Mouse (Mus musculus) limb, embryonic 13.5 days (tissue): ENCODE results near the gene Zfp592. TPM values are rescaled to one million over a fixed set of nuclear protein-coding genes. Genes with fewer than 3 reads are reported as not detected.

Source experiments
- polyA plus RNA-seq: library from polyadenylated mRNA; unstranded; fragments of >200 nt; fragmentation: Nextera tagmentation; extraction: Ambion mirVana; gene quantifications from 2 replicates; pipeline ENCODE4 v1.2.1, GENCODE M21; 2015

Zfp592 gene
- polyA plus RNA-seq, 1 experiment from 2014 or later, result 12.9 TPM

Other genes starting within 250 kb of the Zfp592 start
- 50.1 and 52.9 TPM in 2 replicates for gene Iqgap1, start 167.7 kb upstream of the Zfp592 start, polyA plus RNA-seq
- gene Zscan2, start 132.8 kb upstream of the Zfp592 start, polyA plus RNA-seq, result 3.6 and 4.5 TPM in 2 replicates
- 32.5 TPM in 2 replicates for gene Wdr73, start 92.4 kb upstream of the Zfp592 start, polyA plus RNA-seq
- gene Nmb, start 88.6 kb upstream of the Zfp592 start, polyA plus RNA-seq, result 6.1 and 6.5 TPM in 2 replicates
- 251 and 256 TPM in 2 replicates for gene Sec11a, start 45.9 kb upstream of the Zfp592 start, polyA plus RNA-seq
- 2.3 and 2.4 TPM in 2 replicates for gene Alpk3, start 63.9 kb downstream of the Zfp592 start, polyA plus RNA-seq
- gene Slc28a1, start 121.1 kb downstream of the Zfp592 start, polyA plus RNA-seq, result 0.06 and 0.13 TPM in 2 replicates
- 3.9 and 4.8 TPM in 2 replicates for gene Pde8a, start 219.9 kb downstream of the Zfp592 start, polyA plus RNA-seq